Mouse (Mus musculus): ENCODE measurements around the gene Ube2h.

- TF ChIP-seq POLR2A (IDR thresholded peaks at IDR 0.05; ENCODE audit: low read depth, low read length) (no peak), CTCF (IDR thresholded peaks at IDR 0.05; ENCODE audit: extremely low read depth, insufficient read depth, insufficient read length, insufficient replicate concordance) (0 out of 2 replicates have a peak, but pooled peaks have one; percentile 24)
Measured at GRCm38 (mm10) chr6:30172820-30173550, 131.4 kb downstream of the Ube2h start.

Data from spleen, adult 2 months (tissue).